Mouse (Mus musculus): ENCODE measurements at regions not wholly inside any gene's neighbourhood (a gene's known extent, or its start where the extent isn't known, plus 50 kb on each side); places are given as distances from the start of the nearest gene placed in this dataset.

- TF ChIP-seq CTCF (IDR thresholded peaks at IDR 0.05; ENCODE audit: borderline replicate concordance, insufficient read depth, low read depth, low read length) = no peak
- no peak for TF ChIP-seq POLR2A (IDR thresholded peaks at IDR 0.05; ENCODE audit: borderline replicate concordance, insufficient read depth, low read length)
Measured at GRCm38 (mm10) chr4:21070198-21070785, 615.5 kb downstream of the Prdm13 start.

All from cerebellum, adult 2 months (tissue).